10 mouse cellular contexts compared by ENCODE assay signal in genomic region chr7:144072856-144073255, GRCm38 (mm10).
A peak's percentile ranks its signal among the peaks of the same experiment; 100 is the strongest.
DNase-seq lines count a peak whose midpoint lies in the region.
"Had no signal": no experiment of that assay in that cellular context is flagged by ENCODE, and none has a peak within 500 bp of the region (broad histone marks: within the 10 kb centered on the region; RNA-seq: fewer than 3 reads in every experiment).

No protein-coding gene starts in this region.

- DNase-seq in cerebellum, adult 18-20 months = peak; percentile 8 to 19
- DNase-seq in cerebellum, postnatal 4 days (ENCODE audit: low spot score in 2 of 2) = no peak
- peak; percentile 22 for DNase-seq in cerebellum, adult 9-11 months
- peak; percentile 67 to 69 for DNase-seq in cerebellum, postnatal 14 days
- DNase-seq in lung, postnatal 25 days (ENCODE audit: low spot score) = no peak
- no peak for DNase-seq in heart, adult 8-10 months (ENCODE audit: low spot score)
- DNase-seq: adrenal gland, postnatal 14 days; B cell, adult 2 months; gastrocnemius, postnatal 36 days; heart, adult 2 months had no signal

Comparison
In these comparisons a context has a peak if more than half of its experiments do, and no peak if none do; other contexts are left out.
1. DNase-seq: peak in cerebellum, adult 18-20 months (2 of 2), cerebellum, adult 9-11 months (single experiment) and cerebellum, postnatal 14 days (2 of 2); none in cerebellum, postnatal 4 days (0 of 2), lung, postnatal 25 days (single experiment) and heart, adult 8-10 months (single experiment).